Mouse (Mus musculus) lung, postnatal 0 days (tissue): ENCODE data around the gene Steap1.

Experiments
- CTCF ChIP-seq: IDR thresholded peaks from 2 replicates; pipeline ENCODE4 v1.5.1; 2016; ENCODE audit warnings: antibody characterized with exemption, mild to moderate bottlenecking
- EP300 ChIP-seq: IDR thresholded peaks from 2 replicates; pipeline ENCODE4 v1.6.1; 2016; ENCODE audit warnings: antibody characterized with exemption, mild to moderate bottlenecking, control low read depth

DNA sequence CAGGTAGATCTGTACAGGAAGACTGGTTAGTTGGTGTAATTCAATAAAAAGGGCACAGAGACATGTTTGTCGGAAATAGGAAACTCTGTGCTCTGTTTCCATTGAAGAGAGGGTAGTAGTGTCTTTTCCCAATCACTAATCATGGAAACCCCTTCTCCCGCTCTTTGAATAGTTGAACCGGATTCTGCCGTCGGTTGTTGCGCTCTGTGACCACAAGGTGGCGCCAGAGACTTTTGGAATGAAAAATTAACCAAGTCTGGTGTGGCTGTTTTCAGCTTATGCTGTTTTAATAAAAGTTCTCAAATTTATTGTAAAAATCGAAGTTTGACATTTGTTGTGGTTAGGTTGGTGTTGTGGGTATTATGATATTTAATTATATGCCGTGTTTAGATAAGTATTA is 5.9 kb upstream of the Steap1 start:
- TF ChIP-seq EP300 (no peak), CTCF (peak; percentile 82)
